Mouse (Mus musculus) embryonic fibroblast, embryonic 13.5 days (primary cell): ENCODE measurements at regions not wholly inside any gene's neighbourhood (a gene's known extent, or its start where the extent isn't known, plus 50 kb on each side); places are given as distances from the start of the nearest gene placed in this dataset.

ENCODE experiments used
- CTCF ChIP-seq: IDR thresholded peaks from 2 replicates; pipeline ENCODE4 v1.5.1; 2011; ENCODE audit warnings: mild to moderate bottlenecking, control low read depth, low read length, moderate library complexity, borderline replicate concordance; ENCODE audit not compliant: insufficient read depth
- POLR2A ChIP-seq: IDR thresholded peaks from 2 replicates; pipeline ENCODE4 v1.6.1; 2011; ENCODE audit warnings: low read depth, mild to moderate bottlenecking, control low read depth, low read length, moderate library complexity

GRCm38 (mm10) chr8:115952496-115952895 is 244.9 kb upstream of the Maf start:
- no peak for TF ChIP-seq CTCF
- TF ChIP-seq POLR2A = no peak
